Mouse (Mus musculus) brain, embryonic 14.5 days (tissue): ENCODE data around the gene Rps23.

Experiments
- CTCF ChIP-seq: fragments of 200-500 bp; IDR thresholded peaks from 2 replicates; pipeline ENCODE4 v1.5.1; 2012; ENCODE audit warnings: inconsistent platforms, mild to moderate bottlenecking, moderate library complexity, borderline replicate concordance; ENCODE audit not compliant: insufficient read depth, insufficient read length; ENCODE audit errors: extremely low read depth
- POLR2A ChIP-seq: fragments of 200-500 bp; IDR thresholded peaks from 2 replicates; pipeline ENCODE4 v1.6.1; 2012; ENCODE audit warnings: mild to moderate bottlenecking, inconsistent platforms, borderline replicate concordance; ENCODE audit not compliant: poor library complexity, insufficient read depth, insufficient read length, severe bottlenecking; ENCODE audit errors: extremely low read depth

DNA sequence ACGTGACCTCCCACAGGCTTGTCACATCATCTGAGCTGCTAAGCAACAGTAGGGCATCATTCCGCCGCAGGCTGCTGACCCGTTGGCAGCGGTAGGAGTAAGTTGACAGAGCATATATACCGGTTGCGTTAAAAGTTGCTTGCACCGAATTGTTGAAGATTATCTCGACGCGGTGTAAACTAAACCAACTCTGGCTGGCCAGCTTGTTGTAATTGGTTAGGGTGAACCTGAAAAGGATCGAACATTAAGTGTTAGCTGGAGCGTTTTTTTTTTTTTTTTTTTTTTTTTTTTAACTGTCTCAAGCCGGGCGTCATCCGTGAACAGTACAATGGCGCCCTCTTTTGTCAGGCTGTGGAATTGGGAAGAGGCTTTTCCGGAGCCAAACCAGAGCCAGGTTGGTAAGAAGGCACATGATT, 36.2 kb upstream of the Rps23 start:
- no peak for TF ChIP-seq POLR2A
- peak; percentile 85 for TF ChIP-seq CTCF
